Mouse (Mus musculus) mouse trophoblast stem cell (cell line): Measurements from ENCODE around the gene 5330417C22Rik.
"Not testable (repeated sequence)": the region's sequence is repeated elsewhere in the genome, so short reads cannot be mapped to it uniquely, and the experiment has no call there.

Source experiments
- in situ Hi-C, 2 experiments: fragments of 300-500 bp; cut with MseI, MboI; formaldehyde crosslinking; loops; 2 replicates in 1 of 2; 3 replicates in 1 of 2; pipeline ENCODE4 v1.15.1; 2025

Gene 5330417C22Rik

GRCm38 (mm10) chr3:108533114-108533885 lies 3.0 kb downstream of the 5330417C22Rik start:
- in situ Hi-C loops: no loop called here

GRCm38 (mm10) chr3:108528489-108528888 lies 7.8 kb downstream of the 5330417C22Rik start:
- in situ Hi-C loops: no loop called here

- in situ Hi-C loops: no loop called here
These were observed 12.9 kb downstream of the 5330417C22Rik start for GRCm38 (mm10) chr3:108523415-108523814.

GRCm38 (mm10) chr3:108518276-108518675 lies 18.1 kb downstream of the 5330417C22Rik start:
- in situ Hi-C loops: no loop called here

GRCm38 (mm10) chr3:108513465-108513864 lies 22.9 kb downstream of the 5330417C22Rik start:
- in situ Hi-C loops: no loop called here

- in situ Hi-C loops: no loop called here
These were observed 25.4 kb downstream of the 5330417C22Rik start for GRCm38 (mm10) chr3:108510716-108511483.

GRCm38 (mm10) chr3:108510156-108510555 lies 26.2 kb downstream of the 5330417C22Rik start:
- in situ Hi-C loops: no loop called here

GRCm38 (mm10) chr3:108508745-108509474 lies 27.4 kb downstream of the 5330417C22Rik start:
- in situ Hi-C loops: no loop called here

- in situ Hi-C loops: no loop called here
These were observed 32.4 kb downstream of the 5330417C22Rik start for GRCm38 (mm10) chr3:108503908-108504307.

- in situ Hi-C loops: not testable (repeated sequence)
These were observed 34.9 kb downstream of the 5330417C22Rik start for GRCm38 (mm10) chr3:108501411-108501810.

GRCm38 (mm10) chr3:108499826-108500225 lies 36.5 kb downstream of the 5330417C22Rik start:
- in situ Hi-C loops: no loop called here

GRCm38 (mm10) chr3:108497602-108498001 lies 38.7 kb downstream of the 5330417C22Rik start:
- in situ Hi-C loops: no loop called here

GRCm38 (mm10) chr3:108495486-108495885 lies 40.9 kb downstream of the 5330417C22Rik start:
- in situ Hi-C loops: no loop called here

- in situ Hi-C loops: no loop called here
These were observed 41.4 kb downstream of the 5330417C22Rik start for GRCm38 (mm10) chr3:108494861-108495474.

GRCm38 (mm10) chr3:108489968-108490367 lies 46.4 kb downstream of the 5330417C22Rik start:
- in situ Hi-C loops: no loop called here

GRCm38 (mm10) chr3:108484749-108485148 lies 51.6 kb downstream of the 5330417C22Rik start:
- in situ Hi-C loops: no loop called here

- in situ Hi-C loops: no loop called here
These were observed 57.5 kb downstream of the 5330417C22Rik start for GRCm38 (mm10) chr3:108478800-108479199.

GRCm38 (mm10) chr3:108476761-108477619 lies 59.3 kb downstream of the 5330417C22Rik start:
- in situ Hi-C loops: no loop called here

GRCm38 (mm10) chr3:108475496-108475895 lies 60.8 kb downstream of the 5330417C22Rik start:
- in situ Hi-C loops: no loop called here

GRCm38 (mm10) chr3:108474969-108475368 lies 61.4 kb downstream of the 5330417C22Rik start:
- in situ Hi-C loops: no loop called here

GRCm38 (mm10) chr3:108467760-108468159 lies 68.6 kb downstream of the 5330417C22Rik start:
- in situ Hi-C loops: no loop called here
